Mouse (Mus musculus) right cerebral cortex, postnatal 4 days (tissue): Measurements from ENCODE around the gene Nanos3.
A peak's percentile ranks its signal among the peaks of the same experiment; 100 is the strongest.

ENCODE experiments used
- DNase-seq: peaks from one replicate; pipeline ENCODE4 v3.0.0-alpha.2; 2022

The Nanos3 gene

GRCm38 (mm10) chr8:84200652-84201544 is 15.9 kb upstream of the Nanos3 start:
- peak; percentile 55 for DNase-seq

- DNase-seq = no peak
These were observed 15.1 kb upstream of the Nanos3 start for GRCm38 (mm10) chr8:84200126-84200555.

GRCm38 (mm10) chr8:84199348-84200125 is 14.5 kb upstream of the Nanos3 start:
- no peak for DNase-seq

GRCm38 (mm10) chr8:84198871-84199270 is 13.9 kb upstream of the Nanos3 start:
- DNase-seq = no peak

GRCm38 (mm10) chr8:84197922-84198774 is 13.1 kb upstream of the Nanos3 start:
- peak; percentile 73 for DNase-seq

- peak; percentile 90 for DNase-seq
These were observed 12.3 kb upstream of the Nanos3 start for GRCm38 (mm10) chr8:84197141-84197921.

GRCm38 (mm10) chr8:84194224-84194743 is 9.3 kb upstream of the Nanos3 start:
- no peak for DNase-seq

GRCm38 (mm10) chr8:84193566-84193965 is 8.5 kb upstream of the Nanos3 start:
- no peak for DNase-seq

GRCm38 (mm10) chr8:84193161-84193560 is 8.1 kb upstream of the Nanos3 start:
- DNase-seq = no peak

- peak; percentile 72 for DNase-seq
These were observed 7.5 kb upstream of the Nanos3 start for GRCm38 (mm10) chr8:84192555-84192954.

- DNase-seq = no peak
These were observed 7.0 kb upstream of the Nanos3 start for GRCm38 (mm10) chr8:84192023-84192422.

GRCm38 (mm10) chr8:84190191-84190867 is 5.3 kb upstream of the Nanos3 start:
- no peak for DNase-seq

- DNase-seq = no peak
These were observed 4.6 kb upstream of the Nanos3 start for GRCm38 (mm10) chr8:84189603-84190002.

GRCm38 (mm10) chr8:84188671-84189070 is 3.7 kb upstream of the Nanos3 start:
- DNase-seq = no peak

GRCm38 (mm10) chr8:84187065-84187755 is 2.2 kb upstream of the Nanos3 start:
- DNase-seq = no peak

- DNase-seq = peak; percentile 54
These were observed 1.5 kb upstream of the Nanos3 start for GRCm38 (mm10) chr8:84186547-84186946.

- DNase-seq = no peak
These were observed 653 bp downstream of the Nanos3 start for GRCm38 (mm10) chr8:84184085-84185043.

- peak; percentile 62 for DNase-seq
These were observed 1.5 kb downstream of the Nanos3 start for GRCm38 (mm10) chr8:84183261-84184084.
